ENCODE assay signal across 16 mouse cellular contexts in genomic region chr17:47245635-47246034, GRCm38 (mm10).
"Had no signal": no experiment of that assay in that cellular context is flagged by ENCODE, and none has a peak within 500 bp of the region (broad histone marks: within the 10 kb centered on the region; RNA-seq: fewer than 3 reads in every experiment).

No protein-coding gene starts in this region.

- H3K27ac ChIP-seq: intestine, embryonic 15.5 days; limb, embryonic 12.5 days; limb, embryonic 15.5 days; liver, embryonic 13.5 days; stomach, embryonic 15.5 days had no signal

- H3K27me3 ChIP-seq: intestine, embryonic 15.5 days; limb, embryonic 12.5 days; limb, embryonic 15.5 days; liver, embryonic 13.5 days; stomach, embryonic 15.5 days had no signal

- H3K9ac ChIP-seq: intestine, embryonic 15.5 days; limb, embryonic 12.5 days; limb, embryonic 15.5 days; liver, embryonic 13.5 days; stomach, embryonic 15.5 days had no signal

- H3K4me1 ChIP-seq: intestine, embryonic 15.5 days; liver, embryonic 13.5 days; stomach, embryonic 15.5 days had no signal

- H3K4me3 ChIP-seq: intestine, embryonic 15.5 days; limb, embryonic 12.5 days; limb, embryonic 15.5 days; liver, embryonic 13.5 days; stomach, embryonic 15.5 days had no signal

- H3K9me3 ChIP-seq: intestine, embryonic 15.5 days; limb, embryonic 12.5 days; limb, embryonic 15.5 days; liver, embryonic 13.5 days; stomach, embryonic 15.5 days had no signal

- H3K4me2 ChIP-seq: intestine, embryonic 15.5 days; limb, embryonic 12.5 days; limb, embryonic 15.5 days; liver, embryonic 13.5 days; stomach, embryonic 15.5 days had no signal

- H3K36me3 ChIP-seq: intestine, embryonic 15.5 days; liver, embryonic 13.5 days; stomach, embryonic 15.5 days had no signal

- ATAC-seq: intestine, embryonic 15.5 days had no signal

- DNase-seq: kidney, adult 18-20 months; kidney, adult 9 months; kidney, postnatal 14 days; kidney, postnatal 4 days; left cerebral cortex, postnatal 4 days; liver, embryonic 13.5 days; lung, adult 2 months; lung, postnatal 14 days; lung, postnatal 4 days; right cerebral cortex, postnatal 25 days; spleen, adult 18-20 months; thymus, postnatal 36 days had no signal
